Mouse (Mus musculus): Measurements from ENCODE around the gene Mamstr.
"Not testable (repeated sequence)": the region's sequence is repeated elsewhere in the genome, so short reads cannot be mapped to it uniquely, and the experiment has no call there.

Gene Mamstr

GRCm38 (mm10) chr7:45650484-45650883 is 10.7 kb downstream of the Mamstr start:
- not testable (repeated sequence) for DNase-seq (ENCODE audit: low spot score)

- DNase-seq (ENCODE audit: low spot score): no peak
These were observed 14.8 kb downstream of the Mamstr start for GRCm38 (mm10) chr7:45654424-45655047.

- DNase-seq (ENCODE audit: low spot score): no peak
These were observed 21.1 kb downstream of the Mamstr start for GRCm38 (mm10) chr7:45660746-45661478.

- not testable (repeated sequence) for DNase-seq (ENCODE audit: low spot score)
These were observed 21.9 kb downstream of the Mamstr start for GRCm38 (mm10) chr7:45661702-45662101.

DNA sequence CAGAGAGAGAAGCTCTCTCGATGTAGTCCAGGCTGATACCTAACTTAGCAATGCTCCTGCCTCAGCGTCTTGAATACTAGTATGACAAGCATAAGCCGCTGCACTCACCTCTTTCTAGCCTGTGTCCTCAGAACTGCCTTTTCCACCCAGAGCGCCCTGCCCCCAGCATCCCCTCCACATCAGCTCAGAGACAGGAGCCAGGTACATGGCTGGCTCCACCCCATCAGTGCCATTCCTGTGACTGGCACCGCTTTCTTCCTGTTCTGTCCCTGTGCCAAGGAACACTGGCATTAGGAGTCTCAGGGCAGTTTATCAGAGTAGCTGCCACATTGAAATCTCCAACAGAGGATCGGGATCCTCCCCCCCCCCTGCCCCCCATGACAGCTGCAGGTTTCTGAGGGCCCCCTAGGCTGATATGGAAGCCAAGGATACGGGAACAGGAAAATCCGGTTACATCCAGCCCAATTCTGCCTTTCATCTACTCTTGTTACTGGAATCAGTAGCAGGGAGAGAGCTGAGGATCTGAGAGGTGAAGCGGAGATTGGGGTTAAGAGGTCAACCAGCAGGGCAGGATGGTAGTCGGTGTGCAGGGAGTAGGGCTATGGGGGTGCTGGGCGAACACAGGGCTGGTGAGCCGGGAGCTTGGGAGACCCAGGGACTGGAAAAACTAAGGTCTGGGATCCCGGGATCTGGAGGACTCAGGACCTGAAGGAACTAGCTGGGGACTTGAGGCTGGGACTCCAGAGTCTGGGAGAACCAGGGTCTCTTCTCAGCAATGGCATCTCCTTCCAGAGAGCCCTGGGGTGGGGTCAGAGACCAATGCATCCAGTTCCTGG is 25.7 kb downstream of the Mamstr start:
- DNase-seq (ENCODE audit: low spot score): no peak

DNA sequence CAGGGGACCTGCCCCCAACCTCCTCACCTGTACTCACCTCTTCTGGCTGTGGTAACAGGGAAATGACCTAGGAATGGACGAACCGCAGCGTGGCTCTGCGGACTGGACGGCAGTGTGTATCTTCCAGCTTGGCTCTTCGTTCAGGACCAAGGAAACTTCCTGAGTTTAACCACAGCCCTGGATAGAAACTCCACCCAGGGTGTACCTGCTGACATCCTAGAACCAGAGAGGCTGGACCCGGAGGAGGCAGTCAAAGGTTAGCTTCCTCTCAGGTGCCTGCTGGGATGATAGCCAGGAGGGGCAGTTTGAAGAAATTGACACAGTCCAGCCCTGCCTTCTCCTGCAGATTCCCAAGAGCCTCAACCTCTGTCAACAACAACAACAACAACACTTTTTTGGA is 26.4 kb downstream of the Mamstr start, which contains the start of gene Fut2:
Fut2 (minus strand) TSS at position 234 of the 400 bp plus-strand sequence.
- no peak for DNase-seq (ENCODE audit: low spot score)

GRCm38 (mm10) chr7:45667761-45668160 is 28.0 kb downstream of the Mamstr start:
- no peak for DNase-seq (ENCODE audit: low spot score)

- DNase-seq (ENCODE audit: low spot score): no peak
These were observed 29.1 kb downstream of the Mamstr start for GRCm38 (mm10) chr7:45668921-45669320.

- DNase-seq (ENCODE audit: low spot score): no peak
These were observed 38.0 kb downstream of the Mamstr start for GRCm38 (mm10) chr7:45677627-45678295.

- DNase-seq (ENCODE audit: low spot score): no peak
These were observed 38.7 kb downstream of the Mamstr start for GRCm38 (mm10) chr7:45678513-45678912.

- no peak for DNase-seq (ENCODE audit: low spot score)
These were observed 40.3 kb downstream of the Mamstr start for GRCm38 (mm10) chr7:45679966-45680621.

DNA sequence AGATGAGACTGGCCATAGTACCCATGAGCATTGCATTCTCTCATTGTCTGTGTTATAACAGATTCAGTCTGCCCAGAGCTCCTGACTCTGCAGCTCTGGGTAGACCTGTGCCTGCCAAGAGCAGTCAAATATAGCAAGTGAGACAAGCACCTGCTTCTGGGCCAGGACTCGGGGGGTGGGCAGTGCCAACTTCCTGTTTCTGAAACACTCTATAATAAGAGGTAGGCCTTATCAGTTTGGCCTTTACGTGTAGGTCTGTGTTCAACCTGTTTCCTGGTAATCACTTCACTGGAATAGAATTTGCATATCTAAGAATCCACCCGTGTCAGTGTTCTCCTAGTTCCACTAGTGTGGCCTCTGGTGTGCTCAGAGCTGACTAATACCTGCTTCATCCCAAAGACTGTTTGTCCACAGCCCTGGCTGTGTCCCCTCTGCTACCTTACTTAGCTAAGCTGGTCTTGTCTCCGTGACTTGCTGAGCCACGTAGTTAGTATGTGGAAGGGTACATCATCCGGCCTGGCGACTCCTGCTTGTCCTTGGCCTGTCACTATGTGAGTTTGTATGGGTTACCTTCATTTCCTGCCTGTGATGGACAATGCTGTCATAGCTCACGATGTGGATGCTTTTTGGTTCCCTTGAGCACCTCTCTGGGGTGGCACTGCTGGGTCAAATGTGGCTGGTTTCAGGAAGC is 41.4 kb downstream of the Mamstr start:
- no peak for DNase-seq (ENCODE audit: low spot score)

DNA sequence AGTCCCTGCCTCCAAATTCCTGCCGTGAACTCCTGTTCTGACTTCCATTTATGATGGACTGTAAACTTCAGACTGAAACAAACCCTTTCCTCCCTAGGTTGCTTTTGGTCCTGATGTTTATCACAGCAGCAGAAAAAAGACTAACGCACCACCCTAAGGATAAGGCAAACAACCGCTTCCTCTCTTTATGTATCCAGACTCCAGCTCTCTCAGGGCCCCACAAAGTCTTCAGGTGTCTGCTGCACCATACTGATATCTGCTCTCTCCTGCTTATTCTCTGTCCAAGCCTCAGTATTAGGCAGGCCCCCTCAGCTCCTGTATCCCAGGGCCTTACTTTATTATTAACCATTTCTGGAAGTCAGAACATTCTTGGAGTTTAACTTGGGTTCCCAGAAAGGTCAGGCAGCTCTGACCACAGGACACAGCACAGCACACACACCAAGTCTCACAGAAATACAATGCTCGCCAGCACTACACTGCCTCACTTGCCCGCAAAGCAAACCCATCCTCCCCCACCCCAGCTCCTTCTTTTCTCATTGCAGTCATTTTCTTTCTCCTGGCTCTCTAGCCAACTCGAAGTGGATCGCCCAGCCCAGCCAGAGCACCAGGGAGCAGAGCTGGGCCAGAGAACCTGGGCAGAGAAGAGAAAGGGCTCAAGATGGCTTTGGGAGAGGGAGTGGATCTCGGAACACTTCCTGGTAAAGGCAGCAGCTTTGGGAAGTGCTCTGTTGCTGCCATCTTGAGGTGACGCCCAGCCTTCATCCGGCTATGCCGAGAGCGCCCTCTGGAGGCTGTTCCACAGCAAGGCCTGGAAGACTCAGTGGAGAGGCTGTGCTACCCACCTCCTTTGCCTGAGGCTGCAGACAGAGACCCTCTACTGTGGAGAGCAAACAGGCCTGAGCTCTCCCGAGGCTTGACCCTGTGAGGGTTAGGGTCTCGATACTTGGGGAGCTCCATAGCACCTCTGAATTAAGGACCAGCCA is 42.7 kb downstream of the Mamstr start:
- no peak for DNase-seq (ENCODE audit: low spot score)

- DNase-seq (ENCODE audit: low spot score): no peak
These were observed 43.7 kb downstream of the Mamstr start, which contains the start of gene Ntn5 for GRCm38 (mm10) chr7:45683396-45684050. Ntn5 (plus strand) TSS chr7:45684022.

DNA sequence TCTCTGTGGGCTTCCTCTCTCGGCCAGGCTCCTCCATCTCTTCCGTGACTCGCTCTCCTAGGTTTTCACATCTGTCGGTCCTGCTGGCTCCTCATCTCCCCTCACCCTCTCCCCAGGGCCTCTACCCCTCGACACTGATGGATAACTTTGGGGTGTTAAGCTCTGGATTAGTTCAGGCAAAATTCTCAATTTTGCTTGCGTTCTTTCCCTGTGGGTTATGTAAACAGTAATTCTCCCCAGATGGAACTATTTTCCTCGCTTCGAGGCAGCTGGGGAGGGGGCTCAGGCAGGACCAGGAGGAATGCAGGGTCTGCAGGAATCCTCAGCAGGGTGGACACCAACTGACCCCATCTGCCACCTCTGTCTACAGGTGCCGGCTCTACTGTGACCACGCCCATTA is 46.0 kb downstream of the Mamstr start:
- DNase-seq (ENCODE audit: low spot score): no peak

DNA sequence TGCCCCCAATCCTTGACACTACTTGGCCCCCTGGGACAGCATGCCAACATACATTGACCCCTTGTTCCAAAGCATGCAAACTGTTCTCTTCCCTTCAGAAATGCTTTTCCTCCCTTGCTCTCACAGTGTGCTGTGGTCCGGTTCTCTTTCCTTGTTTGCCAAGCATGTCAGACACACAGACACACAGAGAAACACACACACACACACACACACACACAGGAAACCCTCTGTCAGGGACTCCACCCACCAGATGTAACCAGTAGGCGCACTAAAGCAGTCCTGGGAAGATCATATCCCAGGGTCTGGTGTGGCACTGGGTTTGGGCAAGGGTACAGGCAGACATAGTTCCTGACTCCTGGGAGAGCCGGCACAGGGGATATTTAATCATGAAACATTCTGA is 47.1 kb downstream of the Mamstr start:
- DNase-seq (ENCODE audit: low spot score): no peak

DNA sequence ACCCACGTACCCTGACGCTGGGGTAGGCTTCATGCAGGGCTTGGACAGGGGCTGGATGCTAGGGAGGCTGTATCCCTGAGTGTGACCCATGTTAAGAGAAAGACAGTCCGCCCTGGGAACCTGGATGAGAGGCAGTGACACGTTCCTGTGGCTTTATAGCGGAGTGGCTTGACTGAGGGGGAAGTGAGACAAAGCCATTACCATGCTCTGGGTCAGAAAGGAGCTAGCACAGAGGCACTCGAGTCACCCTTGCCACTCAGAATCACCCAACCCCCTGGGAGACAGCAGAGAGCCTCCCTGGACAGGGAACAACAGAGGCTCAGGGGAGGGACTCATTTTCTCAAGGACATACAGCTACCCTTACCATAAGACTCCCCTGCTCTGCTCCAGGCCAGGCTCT is 49.3 kb downstream of the Mamstr start:
- DNase-seq (ENCODE audit: low spot score): no peak

DNA sequence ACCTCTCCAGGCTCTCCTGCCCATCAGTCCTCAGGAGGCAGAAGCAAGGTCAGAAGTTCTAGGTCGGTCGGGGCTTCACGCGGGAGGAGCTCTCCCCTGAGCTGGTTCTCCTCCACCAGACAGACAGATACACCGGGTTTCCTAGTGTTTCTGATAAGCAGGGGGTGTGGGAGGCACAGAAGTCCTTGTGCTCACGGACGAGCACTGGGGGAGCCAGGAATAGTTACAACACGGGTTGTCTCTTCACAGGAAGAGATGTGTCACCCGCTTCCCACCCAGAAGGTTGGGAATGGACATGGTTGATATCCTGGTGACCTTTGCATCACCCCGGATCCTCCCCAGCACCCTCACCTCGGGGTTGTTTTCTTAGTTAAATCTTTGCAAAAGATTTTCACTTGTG is 50.0 kb downstream of the Mamstr start:
- DNase-seq (ENCODE audit: low spot score): no peak

GRCm38 (mm10) chr7:45692364-45692763 is 52.6 kb downstream of the Mamstr start:
- DNase-seq (ENCODE audit: low spot score): no peak

All from urinary bladder, postnatal 10 days (tissue).